Mouse (Mus musculus): ENCODE data around the gene Pafah1b1. TPM values are rescaled to one million over a fixed set of nuclear protein-coding genes. Genes with fewer than 3 reads are reported as not detected.

The Pafah1b1 gene
- polyA plus RNA-seq (2015; fragmentation: Nextera tagmentation; extraction: Ambion mirVana), result 41.2 and 45.1 TPM in 2 replicates

- H3K4me3 ChIP-seq, result peak within 1 kb of the TSS; percentile 87
- H3K4me2 ChIP-seq, result peak within 1 kb of the TSS; percentile 77
- H3K4me1 ChIP-seq, result peaks cover 24% of the 10 kb centered on the region
- H3K9me3 ChIP-seq, result no peaks in the 10 kb centered on the region
- WGBS, result under 1% methylated on average over 48 of the region's 56 CpGs
- H3K36me3 ChIP-seq, result no peaks in the 10 kb centered on the region
- peak; percentile 99 for ATAC-seq (ENCODE audit: borderline replicate concordance, extremely low read depth, low FRiP score, low TSS enrichment)
- H3K9ac ChIP-seq, result peak within 1 kb of the TSS; percentile 95
- peak within 1 kb of the TSS; percentile 99 for H3K27ac ChIP-seq
- H3K27me3 ChIP-seq, result no peaks in the 10 kb centered on the region
These were observed at the start of gene Pafah1b1 for GRCm38 (mm10) chr11:74724235-74724791. Pafah1b1 (minus strand) TSS chr11:74724670.

GRCm38 (mm10) chr11:74772386-74772785 is 47.9 kb upstream of the Pafah1b1 start:
- Histone ChIP-seq H3K4me3 (no peak overlapping the region), H3K4me2 (no peak overlapping the region), H3K4me1 (peaks cover 18% of the 10 kb centered on the region), H3K9me3 (no peaks in the 10 kb centered on the region), H3K9ac (no peak overlapping the region), H3K36me3 (peaks cover 30% of the 10 kb centered on the region), H3K27me3 (no peaks in the 10 kb centered on the region), H3K27ac (no peak overlapping the region)
- WGBS, result 88% methylated on average over 2 of the region's 2 CpGs
- ATAC-seq (ENCODE audit: borderline replicate concordance, extremely low read depth, low FRiP score, low TSS enrichment), result no peak

- no peak for ATAC-seq (ENCODE audit: borderline replicate concordance, extremely low read depth, low FRiP score, low TSS enrichment)
- H3K27ac ChIP-seq, result no peak overlapping the region
- WGBS, result 59% methylated on average over 4 of the region's 4 CpGs
- H3K4me2 ChIP-seq, result peak overlapping the region; percentile 81
- peak overlapping the region; percentile 80 for H3K4me3 ChIP-seq
- peaks cover 18% of the 10 kb centered on the region for H3K4me1 ChIP-seq
- H3K36me3 ChIP-seq, result peaks cover 27% of the 10 kb centered on the region
- H3K27me3 ChIP-seq, result no peaks in the 10 kb centered on the region
- no peaks in the 10 kb centered on the region for H3K9me3 ChIP-seq
- H3K9ac ChIP-seq, result no peak overlapping the region
These were observed 47.2 kb upstream of the Pafah1b1 start for GRCm38 (mm10) chr11:74771650-74772049.

GRCm38 (mm10) chr11:74771234-74771633 is 46.8 kb upstream of the Pafah1b1 start:
- H3K4me2 ChIP-seq, result peak overlapping the region; percentile 81
- ATAC-seq (ENCODE audit: borderline replicate concordance, extremely low read depth, low FRiP score, low TSS enrichment), result no peak
- H3K4me3 ChIP-seq, result peak overlapping the region; percentile 80
- H3K36me3 ChIP-seq, result peaks cover 25% of the 10 kb centered on the region
- H3K4me1 ChIP-seq, result peaks cover 18% of the 10 kb centered on the region
- peak overlapping the region; percentile 82 for H3K9ac ChIP-seq
- H3K27me3 ChIP-seq, result no peaks in the 10 kb centered on the region
- peak overlapping the region; percentile 91 for H3K27ac ChIP-seq
- H3K9me3 ChIP-seq, result no peaks in the 10 kb centered on the region
- WGBS, result 8% methylated on average over 8 of the region's 8 CpGs

- Histone ChIP-seq H3K4me2 (peak within 1 kb of the TSS; percentile 81), H3K9ac (peak within 1 kb of the TSS; percentile 82), H3K27me3 (no peaks in the 10 kb centered on the region), H3K36me3 (peaks cover 20% of the 10 kb centered on the region), H3K27ac (peak within 1 kb of the TSS; percentile 91), H3K4me1 (peaks cover 18% of the 10 kb centered on the region), H3K4me3 (peak within 1 kb of the TSS; percentile 80), H3K9me3 (no peaks in the 10 kb centered on the region)
- ATAC-seq (ENCODE audit: borderline replicate concordance, extremely low read depth, low FRiP score, low TSS enrichment), result peak; percentile 96
- WGBS, result under 1% methylated on average over 43 of the region's 43 CpGs
These were observed 46.2 kb upstream of the Pafah1b1 start, which contains the start of gene Mettl16 for GRCm38 (mm10) chr11:74770595-74771207. Mettl16 (plus strand) TSS chr11:74770830.

GRCm38 (mm10) chr11:74770037-74770436 is 45.6 kb upstream of the Pafah1b1 start:
- no peaks in the 10 kb centered on the region for H3K9me3 ChIP-seq
- WGBS, result 76% methylated on average over 9 of the region's 9 CpGs
- H3K9ac ChIP-seq, result peak overlapping the region; percentile 52
- H3K4me3 ChIP-seq, result peak overlapping the region; percentile 80
- peaks cover 18% of the 10 kb centered on the region for H3K4me1 ChIP-seq
- H3K27me3 ChIP-seq, result no peaks in the 10 kb centered on the region
- H3K27ac ChIP-seq, result 0 out of 2 replicates have a peak overlapping the region, but pooled peaks have one; percentile 61
- peaks cover 14% of the 10 kb centered on the region for H3K36me3 ChIP-seq
- H3K4me2 ChIP-seq, result peak overlapping the region; percentile 81
- ATAC-seq (ENCODE audit: borderline replicate concordance, extremely low read depth, low FRiP score, low TSS enrichment), result no peak

GRCm38 (mm10) chr11:74768045-74768444 is 43.6 kb upstream of the Pafah1b1 start:
- no peak overlapping the region for H3K27ac ChIP-seq
- no peak overlapping the region for H3K4me3 ChIP-seq
- no peaks in the 10 kb centered on the region for H3K9me3 ChIP-seq
- H3K4me2 ChIP-seq, result no peak overlapping the region
- 30% methylated on average over 6 of the region's 6 CpGs for WGBS
- no peak for ATAC-seq (ENCODE audit: borderline replicate concordance, extremely low read depth, low FRiP score, low TSS enrichment)
- no peaks in the 10 kb centered on the region for H3K27me3 ChIP-seq
- H3K9ac ChIP-seq, result no peak overlapping the region
- peaks cover 18% of the 10 kb centered on the region for H3K4me1 ChIP-seq
- H3K36me3 ChIP-seq, result peaks cover under 1% of the 10 kb centered on the region; the same call in 1 of the 2 replicates

- H3K27me3 ChIP-seq, result no peaks in the 10 kb centered on the region
- no peaks in the 10 kb centered on the region for H3K9me3 ChIP-seq
- ATAC-seq (ENCODE audit: borderline replicate concordance, extremely low read depth, low FRiP score, low TSS enrichment), result no peak
- H3K9ac ChIP-seq, result no peak overlapping the region
- H3K36me3 ChIP-seq, result no peaks in the 10 kb centered on the region
- H3K4me1 ChIP-seq, result peaks cover 17% of the 10 kb centered on the region
- no peak overlapping the region for H3K27ac ChIP-seq
- no peak overlapping the region for H3K4me3 ChIP-seq
- no peak overlapping the region for H3K4me2 ChIP-seq
- WGBS, result 87% methylated on average over 4 of the region's 4 CpGs
These were observed 43.0 kb upstream of the Pafah1b1 start for GRCm38 (mm10) chr11:74767469-74767868.

GRCm38 (mm10) chr11:74763960-74764625 is 39.6 kb upstream of the Pafah1b1 start:
- Histone ChIP-seq H3K27me3 (no peaks in the 10 kb centered on the region), H3K4me2 (no peak overlapping the region), H3K36me3 (no peaks in the 10 kb centered on the region), H3K27ac (no peak overlapping the region), H3K4me1 (no peaks in the 10 kb centered on the region), H3K9ac (no peak overlapping the region), H3K9me3 (no peaks in the 10 kb centered on the region), H3K4me3 (no peak overlapping the region)
- 64% methylated on average over 10 of the region's 10 CpGs for WGBS
- ATAC-seq (ENCODE audit: borderline replicate concordance, extremely low read depth, low FRiP score, low TSS enrichment), result no peak

- Histone ChIP-seq H3K36me3 (no peaks in the 10 kb centered on the region), H3K4me3 (no peak overlapping the region), H3K9ac (no peak overlapping the region), H3K4me1 (no peaks in the 10 kb centered on the region), H3K27me3 (no peaks in the 10 kb centered on the region), H3K4me2 (no peak overlapping the region), H3K27ac (no peak overlapping the region), H3K9me3 (no peaks in the 10 kb centered on the region)
- WGBS, result 63% methylated on average over 12 of the region's 12 CpGs
- ATAC-seq (ENCODE audit: borderline replicate concordance, extremely low read depth, low FRiP score, low TSS enrichment), result no peak
These were observed 36.7 kb upstream of the Pafah1b1 start for GRCm38 (mm10) chr11:74761011-74761705.

- no peak for ATAC-seq (ENCODE audit: borderline replicate concordance, extremely low read depth, low FRiP score, low TSS enrichment)
- Histone ChIP-seq H3K4me3 (no peak overlapping the region), H3K4me1 (no peaks in the 10 kb centered on the region), H3K27me3 (no peaks in the 10 kb centered on the region), H3K9ac (no peak overlapping the region), H3K27ac (no peak overlapping the region), H3K9me3 (no peaks in the 10 kb centered on the region), H3K4me2 (no peak overlapping the region), H3K36me3 (no peaks in the 10 kb centered on the region)
- 47% methylated on average over 2 of the region's 2 CpGs for WGBS
These were observed 32.2 kb upstream of the Pafah1b1 start for GRCm38 (mm10) chr11:74756631-74757030.

All from lung, embryonic 15.5 days (tissue).